Mouse (Mus musculus) sigmoid colon, adult 10 weeks (tissue): Measurements from ENCODE around the gene Papolg. TPM values are rescaled to one million over a fixed set of nuclear protein-coding genes. Genes with fewer than 3 reads are reported as not detected.

Source experiments
- polyA plus RNA-seq: library from polyadenylated mRNA; stranded (reverse); fragments of 350-450 nt; fragmentation: Illumina TruSeq; extraction: RNeasy Lipid Tissue Mini Kit (QIAGEN cat#74804); gene quantifications from one replicate; pipeline ENCODE4 v1.2.3, GENCODE M21; 2014; ENCODE audit warnings: low read depth, low replicate concordance

The Papolg gene
- polyA plus RNA-seq = 61.3 TPM

DNA sequence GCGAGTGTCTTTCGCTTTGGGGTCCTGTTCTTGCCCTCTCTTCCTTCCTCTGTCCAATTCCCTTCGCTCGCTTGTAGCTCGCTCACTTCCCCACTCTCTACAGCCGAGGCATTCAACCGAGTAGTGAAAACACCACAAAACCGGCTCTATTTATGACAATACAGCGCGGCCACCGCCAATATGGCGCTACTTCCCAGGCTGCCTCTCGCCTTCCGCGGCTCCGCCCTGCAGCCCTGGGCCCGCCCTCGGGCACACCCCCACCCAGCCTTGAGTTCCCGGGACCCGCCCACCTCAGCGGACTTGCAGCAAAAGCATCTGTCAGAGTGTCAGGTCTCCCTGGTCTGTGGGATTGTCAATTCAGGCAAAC is at the start of gene Papolg:
Gene Papolg, minus strand, starts transcription at position 194 of the 367 bp plus-strand sequence.

Other genes starting within 250 kb of the Papolg start
- 57.3 TPM for gene Pus10, start 229.6 kb downstream of the Papolg start, polyA plus RNA-seq
- 51.2 TPM for gene Pex13, start 229.3 kb downstream of the Papolg start, polyA plus RNA-seq
- gene Rel, start 124.3 kb downstream of the Papolg start, polyA plus RNA-seq = 14.8 TPM
- gene A830031A19Rik, start 179.8 kb upstream of the Papolg start, polyA plus RNA-seq = not detected
- gene Bcl11a, start 182.8 kb upstream of the Papolg start, polyA plus RNA-seq = 11.3 TPM